16 mouse cellular contexts compared by ENCODE assay signal in the genomic region with DNA sequence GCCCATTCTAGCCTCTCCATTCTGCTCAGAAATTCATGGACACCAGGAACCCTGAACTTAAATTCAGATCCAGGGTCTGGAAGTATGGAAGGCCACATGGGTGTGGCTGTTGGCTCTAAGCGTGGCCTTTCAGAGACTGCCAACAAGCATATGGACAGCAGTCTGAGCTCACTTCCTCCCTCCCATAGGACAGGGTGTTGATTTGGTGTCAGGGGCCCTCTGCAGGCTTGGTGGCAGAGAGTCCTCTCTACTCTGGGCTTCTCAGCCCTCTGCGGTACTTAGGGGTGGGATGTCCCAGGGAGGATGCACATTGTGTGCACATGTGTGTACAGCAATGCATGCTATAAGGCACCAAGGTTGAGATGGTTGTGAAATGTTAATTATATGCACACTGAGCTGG. TPM values are rescaled to one million over a fixed set of nuclear protein-coding genes. Genes with fewer than 3 reads are reported as not detected.
DNase-seq lines count a peak whose midpoint lies in the region; ATAC-seq lines count a peak whose summit lies in the region.
"Had no signal": no experiment of that assay in that cellular context is flagged by ENCODE, and none has a peak within 500 bp of the region (broad histone marks: within the 10 kb centered on the region; RNA-seq: fewer than 3 reads in every experiment).

No protein-coding gene starts in this region.

- no peaks in the 10 kb centered on the region for H3K9me3 ChIP-seq in forebrain, embryonic 10.5 days
- H3K9me3 ChIP-seq in forebrain, embryonic 11.5 days (ENCODE audit: control insufficient read depth, low read length): no peaks in the 10 kb centered on the region
- H3K9me3 ChIP-seq in midbrain, embryonic 10.5 days (replicated peaks): no peaks in the 10 kb centered on the region
- H3K9me3 ChIP-seq in midbrain, embryonic 14.5 days (ENCODE audit: control insufficient read depth, low read length): no peaks in the 10 kb centered on the region
- no peaks in the 10 kb centered on the region for H3K9me3 ChIP-seq in stomach, embryonic 16.5 days (replicated peaks; ENCODE audit: control insufficient read depth, low read length)
- H3K9me3 ChIP-seq: hindbrain, embryonic 13.5 days had no signal

- H3K9ac ChIP-seq in forebrain, embryonic 11.5 days (ENCODE audit: low read length): no peak overlapping the region
- no peak overlapping the region for H3K9ac ChIP-seq in midbrain, embryonic 14.5 days (replicated peaks; ENCODE audit: low read length)
- no peak overlapping the region for H3K9ac ChIP-seq in stomach, embryonic 16.5 days (ENCODE audit: low read length)
- H3K9ac ChIP-seq: hindbrain, embryonic 13.5 days had no signal

- H3K27ac ChIP-seq in forebrain, embryonic 10.5 days: peak overlapping the region; percentile 2; the same call in 1 of the 2 replicates
- H3K27ac ChIP-seq in forebrain, embryonic 11.5 days (ENCODE audit: low read depth, low read length): no peak overlapping the region
- peak overlapping the region; percentile 61; the same call in 1 of the 2 replicates for H3K27ac ChIP-seq in midbrain, embryonic 10.5 days (replicated peaks)
- no peak overlapping the region for H3K27ac ChIP-seq in midbrain, embryonic 14.5 days (replicated peaks; ENCODE audit: low read depth, low read length)
- no peak overlapping the region for H3K27ac ChIP-seq in stomach, embryonic 16.5 days (ENCODE audit: low read length)
- H3K27ac ChIP-seq: hindbrain, embryonic 13.5 days had no signal

- no peaks in the 10 kb centered on the region for H3K36me3 ChIP-seq in forebrain, embryonic 10.5 days (replicated peaks)
- no peaks in the 10 kb centered on the region for H3K36me3 ChIP-seq in forebrain, embryonic 11.5 days (ENCODE audit: control insufficient read depth, insufficient read depth, low read length)
- H3K36me3 ChIP-seq in midbrain, embryonic 10.5 days: no peaks in the 10 kb centered on the region
- no peaks in the 10 kb centered on the region for H3K36me3 ChIP-seq in midbrain, embryonic 14.5 days (ENCODE audit: control insufficient read depth, insufficient read depth, low read length)
- H3K36me3 ChIP-seq in stomach, embryonic 16.5 days (ENCODE audit: control insufficient read depth, insufficient read depth, low read length): no peaks in the 10 kb centered on the region
- H3K36me3 ChIP-seq: hindbrain, embryonic 13.5 days had no signal

- WGBS in forebrain, embryonic 10.5 days: 69% methylated on average over 2 of the region's 2 CpGs
- 79% methylated on average over 2 of the region's 2 CpGs for WGBS in forebrain, embryonic 11.5 days
- WGBS in midbrain, embryonic 10.5 days: 79% methylated on average over 2 of the region's 2 CpGs
- 61% methylated on average over 2 of the region's 2 CpGs for WGBS in midbrain, embryonic 14.5 days
- 46% methylated on average over 2 of the region's 2 CpGs for WGBS in stomach, embryonic 16.5 days

- DNase-seq in forebrain, embryonic 10.5 days (ENCODE audit: extremely low spot score, low spot score): no peak
- DNase-seq in forebrain, embryonic 11.5 days (ENCODE audit: low spot score): no peak
- DNase-seq in heart, postnatal 4 days: peak; percentile 34
- DNase-seq in heart, adult 8-10 months (ENCODE audit: low spot score): no peak
- no peak for DNase-seq in midbrain, embryonic 10.5 days (ENCODE audit: low spot score)
- DNase-seq in midbrain, embryonic 14.5 days: no peak
- DNase-seq in kidney, postnatal 36 days: no peak
- DNase-seq: adrenal gland, postnatal 14 days; cerebellum, adult 8-10 months; kidney, adult 8-10 months; left cerebral cortex, postnatal 4 days; right cerebral cortex, postnatal 25 days; thymus, postnatal 4 days had no signal

- H3K4me1 ChIP-seq in forebrain, embryonic 10.5 days: peaks cover 36% of the 10 kb centered on the region
- peaks cover 6% of the 10 kb centered on the region; the same call in 1 of the 2 replicates for H3K4me1 ChIP-seq in forebrain, embryonic 11.5 days (replicated peaks; ENCODE audit: control insufficient read depth, insufficient read depth, low read length)
- H3K4me1 ChIP-seq in midbrain, embryonic 10.5 days: peaks cover 40% of the 10 kb centered on the region
- H3K4me1 ChIP-seq in midbrain, embryonic 14.5 days (ENCODE audit: control insufficient read depth, insufficient read depth, low read length): peaks cover 20% of the 10 kb centered on the region
- peaks cover 2% of the 10 kb centered on the region for H3K4me1 ChIP-seq in stomach, embryonic 16.5 days (ENCODE audit: control insufficient read depth, insufficient read depth, low read length)

- H3K4me3 ChIP-seq in forebrain, embryonic 10.5 days: no peak overlapping the region
- no peak overlapping the region for H3K4me3 ChIP-seq in forebrain, embryonic 11.5 days (ENCODE audit: low read depth, low read length)
- H3K4me3 ChIP-seq in midbrain, embryonic 10.5 days: no peak overlapping the region
- no peak overlapping the region for H3K4me3 ChIP-seq in midbrain, embryonic 14.5 days (replicated peaks; ENCODE audit: low read depth, low read length)
- no peak overlapping the region for H3K4me3 ChIP-seq in stomach, embryonic 16.5 days (replicated peaks; ENCODE audit: low read length)
- H3K4me3 ChIP-seq: hindbrain, embryonic 13.5 days had no signal

- ATAC-seq in forebrain, embryonic 11.5 days (replicated peaks; ENCODE audit: low FRiP score): no peak
- no peak for ATAC-seq in midbrain, embryonic 14.5 days (ENCODE audit: low FRiP score, low TSS enrichment)
- peak; percentile 37; the same call in 1 of the 2 replicates for ATAC-seq in stomach, embryonic 16.5 days (ENCODE audit: insufficient read depth, low FRiP score)

- peaks cover 27% of the 10 kb centered on the region for H3K27me3 ChIP-seq in forebrain, embryonic 10.5 days (ENCODE audit: poor library complexity, severe bottlenecking)
- H3K27me3 ChIP-seq in forebrain, embryonic 11.5 days (ENCODE audit: control insufficient read depth, insufficient read depth, low read length): no peaks in the 10 kb centered on the region
- peaks cover 19% of the 10 kb centered on the region for H3K27me3 ChIP-seq in midbrain, embryonic 10.5 days (ENCODE audit: low read depth, poor library complexity, severe bottlenecking)
- no peaks in the 10 kb centered on the region; the same call in 1 of the 2 replicates for H3K27me3 ChIP-seq in midbrain, embryonic 14.5 days (ENCODE audit: control insufficient read depth, insufficient read depth, low read length)
- H3K27me3 ChIP-seq in stomach, embryonic 16.5 days (ENCODE audit: control insufficient read depth, insufficient read depth, low read length): no peaks in the 10 kb centered on the region

- no peak overlapping the region for H3K4me2 ChIP-seq in forebrain, embryonic 11.5 days (ENCODE audit: low read depth, low read length, severe bottlenecking)
- no peak overlapping the region for H3K4me2 ChIP-seq in midbrain, embryonic 14.5 days (ENCODE audit: low read length)
- H3K4me2 ChIP-seq in stomach, embryonic 16.5 days (ENCODE audit: low read depth, low read length): no peak overlapping the region
- H3K4me2 ChIP-seq: hindbrain, embryonic 13.5 days had no signal

RNA-seq across cellular contexts. Expression of gene Kif26a, which starts 54.0 kb away (rescaled TPM):
- 3.8 and 4.4 TPM in 2 replicates for polyA plus RNA-seq in forebrain, embryonic 10.5 days (2016; fragmentation: Nextera tagmentation; extraction: Ambion mirVana)
- polyA plus RNA-seq in forebrain, embryonic 11.5 days (2014; fragmentation: Nextera tagmentation; extraction: Ambion mirVana): 6.4 and 7.1 TPM in 2 replicates
- total RNA-seq in heart, postnatal 4 days (2021): 10 to 100 TPM; 29.0 to 32.5 TPM
- 10 to 100 TPM in 3 of 4 experiments, 1 to 10 TPM in 1; 9.2 to 13.4 (median 12.3) TPM for total RNA-seq in heart, adult 8-10 months (2022)
- 3.3 and 4.7 TPM in 2 replicates for polyA plus RNA-seq in midbrain, embryonic 10.5 days (2016; fragmentation: Nextera tagmentation; extraction: Ambion mirVana)
- polyA plus RNA-seq in midbrain, embryonic 14.5 days (2014; fragmentation: Nextera tagmentation; extraction: Ambion mirVana): 6.2 and 7.2 TPM in 2 replicates
- 2.6 and 3.5 TPM in 2 replicates for polyA plus RNA-seq in stomach, embryonic 16.5 days (2015; fragmentation: Nextera tagmentation; extraction: Ambion mirVana)
- total RNA-seq: CH12.LX had no signal

Comparison
In these comparisons a context has a peak if more than half of its experiments do, and no peak if none do; other contexts are left out.
1. H3K27ac ChIP-seq: peak in forebrain, embryonic 10.5 days (single experiment) and midbrain, embryonic 10.5 days (single experiment); none in forebrain, embryonic 11.5 days (single experiment), midbrain, embryonic 14.5 days (single experiment) and stomach, embryonic 16.5 days (single experiment).